Mouse (Mus musculus): ENCODE results near the gene Ube2c.

GRCm38 (mm10) chr2:164803921-164804313, 34.2 kb downstream of the Ube2c start:
- no peak for TF ChIP-seq POLR2A (IDR thresholded peaks at IDR 0.05; ENCODE audit: insufficient read depth, low read length)
- no peak for TF ChIP-seq CTCF (IDR thresholded peaks at IDR 0.05; ENCODE audit: low read depth, low read length)
